Mouse (Mus musculus): Measurements from ENCODE around the gene Scn3a.
"Not testable (repeated sequence)": the region's sequence is repeated elsewhere in the genome, so short reads cannot be mapped to it uniquely, and the experiment has no call there.

The Scn3a gene

GRCm38 (mm10) chr2:65490450-65490849 lies 77.0 kb downstream of the Scn3a start:
- DNase-seq (ENCODE audit: low spot score in 2 of 2), result no peak

GRCm38 (mm10) chr2:65483434-65483833 lies 84.0 kb downstream of the Scn3a start:
- no peak for DNase-seq (ENCODE audit: low spot score in 2 of 2)

GRCm38 (mm10) chr2:65481007-65481672 lies 86.3 kb downstream of the Scn3a start:
- no peak for DNase-seq (ENCODE audit: low spot score in 2 of 2)

- DNase-seq (ENCODE audit: low spot score in 2 of 2), result no peak
Observed at GRCm38 (mm10) chr2:65471311-65471882, 96.0 kb downstream of the Scn3a start.

- no peak for DNase-seq (ENCODE audit: low spot score in 2 of 2)
Observed at GRCm38 (mm10) chr2:65465694-65466093, 101.7 kb downstream of the Scn3a start.

GRCm38 (mm10) chr2:65453763-65454162 lies 113.7 kb downstream of the Scn3a start:
- DNase-seq (ENCODE audit: low spot score in 2 of 2), result no peak

GRCm38 (mm10) chr2:65451401-65452078 lies 115.9 kb downstream of the Scn3a start:
- not testable (repeated sequence) for DNase-seq (ENCODE audit: low spot score in 2 of 2)

- DNase-seq (ENCODE audit: low spot score in 2 of 2), result no peak
Observed at GRCm38 (mm10) chr2:65450449-65451360, 116.7 kb downstream of the Scn3a start.

GRCm38 (mm10) chr2:65449126-65449828 lies 118.2 kb downstream of the Scn3a start:
- DNase-seq (ENCODE audit: low spot score in 2 of 2), result no peak

GRCm38 (mm10) chr2:65443082-65443481 lies 124.3 kb downstream of the Scn3a start:
- DNase-seq (ENCODE audit: low spot score in 2 of 2), result no peak

GRCm38 (mm10) chr2:65441566-65441965 lies 125.9 kb downstream of the Scn3a start:
- peak in 1 of 2 experiments; percentile 2 for DNase-seq (ENCODE audit: low spot score in 2 of 2)

GRCm38 (mm10) chr2:65441110-65441509 lies 126.3 kb downstream of the Scn3a start:
- no peak for DNase-seq (ENCODE audit: low spot score in 2 of 2)

- DNase-seq (ENCODE audit: low spot score in 2 of 2), result no peak
Observed at GRCm38 (mm10) chr2:65436917-65437316, 130.5 kb downstream of the Scn3a start.

- DNase-seq (ENCODE audit: low spot score in 2 of 2), result no peak
Observed at GRCm38 (mm10) chr2:65423501-65423900, 143.9 kb downstream of the Scn3a start.

- DNase-seq (ENCODE audit: low spot score in 2 of 2), result no peak
Observed at GRCm38 (mm10) chr2:65421259-65422255, 145.9 kb downstream of the Scn3a start.

- no peak for DNase-seq (ENCODE audit: low spot score in 2 of 2)
Observed at GRCm38 (mm10) chr2:65418608-65419007, 148.8 kb downstream of the Scn3a start.

- DNase-seq (ENCODE audit: low spot score in 2 of 2), result no peak
Observed at GRCm38 (mm10) chr2:65416535-65416934, 150.9 kb downstream of the Scn3a start.

GRCm38 (mm10) chr2:65415294-65415693 lies 152.1 kb downstream of the Scn3a start:
- no peak for DNase-seq (ENCODE audit: low spot score in 2 of 2)

GRCm38 (mm10) chr2:65414806-65415281 lies 152.6 kb downstream of the Scn3a start:
- no peak for DNase-seq (ENCODE audit: low spot score in 2 of 2)

GRCm38 (mm10) chr2:65414237-65414636 lies 153.2 kb downstream of the Scn3a start:
- no peak for DNase-seq (ENCODE audit: low spot score in 2 of 2)
